Comparison of ENCODE assay signal across 15 mouse cellular contexts in genomic region chr12:117783426-117783825, GRCm38 (mm10).
"Had no signal": no experiment of that assay in that cellular context is flagged by ENCODE, and none has a peak within 500 bp of the region (broad histone marks: within the 10 kb centered on the region; RNA-seq: fewer than 3 reads in every experiment).

No protein-coding gene starts in this region.

- DNase-seq: kidney, adult 2 months; kidney, postnatal 25 days; layer of hippocampus, postnatal 36 days; liver, embryonic 13.5 days; lung, adult 2 months; midbrain, embryonic 14.5 days; thymus, adult 18-20 months; thymus, postnatal 36 days had no signal

- H3K27me3 ChIP-seq: liver, embryonic 13.5 days had no signal

- H3K9me3 ChIP-seq: kidney, embryonic 15.5 days; liver, embryonic 13.5 days; megakaryocyte, embryonic 14.5 days; midbrain, embryonic 10.5 days; neural tube, embryonic 12.5 days; neural tube, embryonic 15.5 days had no signal

- H3K9ac ChIP-seq: kidney, embryonic 15.5 days; liver, embryonic 13.5 days; neural tube, embryonic 12.5 days; neural tube, embryonic 15.5 days had no signal

- H3K27ac ChIP-seq: kidney, embryonic 15.5 days; left cerebral cortex, adult 2 months; liver, embryonic 13.5 days; neural tube, embryonic 12.5 days; neural tube, embryonic 15.5 days had no signal

- H3K36me3 ChIP-seq: kidney, embryonic 15.5 days; liver, embryonic 13.5 days; midbrain, embryonic 10.5 days; neural tube, embryonic 12.5 days; neural tube, embryonic 15.5 days had no signal

- H3K4me2 ChIP-seq: kidney, embryonic 15.5 days; liver, embryonic 13.5 days; neural tube, embryonic 12.5 days; neural tube, embryonic 15.5 days had no signal

- ATAC-seq: intestine, postnatal 0 days had no signal

- H3K4me1 ChIP-seq: liver, embryonic 13.5 days; megakaryocyte, embryonic 14.5 days had no signal

- H3K4me3 ChIP-seq: kidney, embryonic 15.5 days; left cerebral cortex, adult 2 months; liver, embryonic 13.5 days; megakaryocyte, embryonic 14.5 days; midbrain, embryonic 10.5 days; neural tube, embryonic 12.5 days; neural tube, embryonic 15.5 days had no signal
